Mouse (Mus musculus) CD4-positive, CD25-positive, alpha-beta regulatory T cell, adult 4 months (primary cell): ENCODE measurements around the gene Ncoa5. TPM values are rescaled to one million over a fixed set of nuclear protein-coding genes. Genes with fewer than 3 reads are reported as not detected.
A peak's percentile ranks its signal among the peaks of the same experiment; 100 is the strongest.

ENCODE experiments used
- ATAC-seq: one replicate; pipeline ENCODE4 v1.8.0; 2017
- polyA plus RNA-seq, 2 experiments: library from polyadenylated mRNA; unstranded; fragments of 100-300 nt; shearing (Covaris generic); gene quantifications; one replicate each; pipeline ENCODE4 v1.2.1; 2017

Ncoa5 gene
- polyA plus RNA-seq = 10 to 100 TPM; 28.6 to 49.0 TPM

GRCm38 (mm10) chr2:165034131-165035057 is at the start of gene Ncoa5:
TSS of gene Ncoa5 (minus strand) at chr2:165034867.
- peak; percentile 97 for ATAC-seq

- no peak for ATAC-seq
These were observed 46.6 kb upstream of the Ncoa5 start for GRCm38 (mm10) chr2:165081257-165081656.

GRCm38 (mm10) chr2:165080657-165081056 is 46.0 kb upstream of the Ncoa5 start:
- no peak for ATAC-seq

GRCm38 (mm10) chr2:165078605-165079004 is 43.9 kb upstream of the Ncoa5 start:
- ATAC-seq = no peak

- no peak for ATAC-seq
These were observed 43.4 kb upstream of the Ncoa5 start for GRCm38 (mm10) chr2:165078045-165078444.

GRCm38 (mm10) chr2:165077055-165077454 is 42.4 kb upstream of the Ncoa5 start:
- no peak for ATAC-seq

GRCm38 (mm10) chr2:165074937-165075336 is 40.3 kb upstream of the Ncoa5 start:
- ATAC-seq = no peak

- no peak for ATAC-seq
These were observed 39.6 kb upstream of the Ncoa5 start for GRCm38 (mm10) chr2:165074081-165074884.

GRCm38 (mm10) chr2:165073381-165073781 is 38.7 kb upstream of the Ncoa5 start:
- no peak for ATAC-seq

GRCm38 (mm10) chr2:165070096-165070816 is 35.6 kb upstream of the Ncoa5 start:
- ATAC-seq = no peak

- ATAC-seq = no peak
These were observed 34.1 kb upstream of the Ncoa5 start for GRCm38 (mm10) chr2:165068806-165069205.

GRCm38 (mm10) chr2:165064489-165064888 is 29.8 kb upstream of the Ncoa5 start:
- no peak for ATAC-seq

GRCm38 (mm10) chr2:165061638-165062433 is 27.2 kb upstream of the Ncoa5 start:
- ATAC-seq = no peak

- no peak for ATAC-seq
These were observed 25.3 kb upstream of the Ncoa5 start for GRCm38 (mm10) chr2:165059961-165060360.

- ATAC-seq = no peak
These were observed 21.9 kb upstream of the Ncoa5 start for GRCm38 (mm10) chr2:165056377-165057085.

GRCm38 (mm10) chr2:165055905-165056304 is 21.2 kb upstream of the Ncoa5 start:
- no peak for ATAC-seq

- peak; percentile 80 for ATAC-seq
These were observed 20.5 kb upstream of the Ncoa5 start, which contains the start of gene Cd40 for GRCm38 (mm10) chr2:165054888-165055852. TSS of gene Cd40 (plus strand) at chr2:165055627.

- no peak for ATAC-seq
These were observed 16.9 kb upstream of the Ncoa5 start for GRCm38 (mm10) chr2:165051566-165051965.

- ATAC-seq = no peak
These were observed 16.3 kb upstream of the Ncoa5 start for GRCm38 (mm10) chr2:165050826-165051548.
